Mouse (Mus musculus) cerebellum, adult 8-10 months (tissue): Measurements from ENCODE around the gene Hsd17b14.
A peak's percentile ranks its signal among the peaks of the same experiment; 100 is the strongest.

Experiments used
- DNase-seq: peaks from one replicate; pipeline ENCODE4 v3.0.0; 2022

Gene Hsd17b14

GRCm38 (mm10) chr7:45567780-45568516 lies 13.3 kb downstream of the Hsd17b14 start:
- peak; percentile 87 for DNase-seq

GRCm38 (mm10) chr7:45568601-45569473 lies 14.1 kb downstream of the Hsd17b14 start:
- no peak for DNase-seq

- peak; percentile 66 for DNase-seq
Measured at GRCm38 (mm10) chr7:45570103-45570741, 15.5 kb downstream of the Hsd17b14 start, which contains the start of gene Bcat2. Gene Bcat2 (plus strand): TSS chr7:45570153.

DNA sequence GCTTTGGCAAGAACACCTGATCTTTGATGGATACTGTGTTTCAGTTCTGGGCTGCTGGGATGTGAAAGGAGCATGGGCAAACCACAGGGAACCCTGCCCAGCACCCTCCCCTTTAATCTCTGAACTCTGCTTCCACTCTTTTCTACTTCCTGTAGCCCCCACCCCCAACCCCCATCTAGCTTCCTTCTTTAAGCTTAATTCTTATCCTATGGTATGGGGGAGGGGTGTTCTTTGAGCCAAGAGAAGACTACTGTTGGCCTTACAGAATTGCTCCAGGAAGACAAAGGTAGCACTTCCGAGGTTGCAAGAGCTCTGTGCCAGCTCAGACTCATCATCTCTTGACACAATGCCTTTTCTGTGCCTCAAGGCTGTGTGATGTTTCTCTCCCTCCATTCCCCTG lies 17.3 kb downstream of the Hsd17b14 start:
- DNase-seq = no peak

DNA sequence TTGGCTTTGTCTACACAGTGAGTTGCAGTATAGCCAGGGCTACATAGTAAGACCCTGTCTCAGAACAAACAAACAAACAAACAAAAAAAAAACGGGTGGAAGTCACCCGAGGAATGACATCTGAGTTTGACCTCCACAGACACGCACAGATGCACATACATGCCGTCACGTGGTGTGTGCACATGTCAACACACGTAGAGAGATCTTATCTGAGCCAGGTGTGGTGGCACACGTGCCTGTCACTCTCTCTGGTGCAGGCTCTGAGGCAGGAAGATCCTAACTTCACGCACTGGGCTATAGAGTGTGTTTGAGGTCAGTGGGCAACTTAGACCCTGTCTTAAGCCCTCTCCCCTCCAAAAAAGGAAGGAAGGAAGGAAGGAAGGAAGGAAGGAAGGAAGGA lies 19.3 kb downstream of the Hsd17b14 start:
- DNase-seq = no peak

DNA sequence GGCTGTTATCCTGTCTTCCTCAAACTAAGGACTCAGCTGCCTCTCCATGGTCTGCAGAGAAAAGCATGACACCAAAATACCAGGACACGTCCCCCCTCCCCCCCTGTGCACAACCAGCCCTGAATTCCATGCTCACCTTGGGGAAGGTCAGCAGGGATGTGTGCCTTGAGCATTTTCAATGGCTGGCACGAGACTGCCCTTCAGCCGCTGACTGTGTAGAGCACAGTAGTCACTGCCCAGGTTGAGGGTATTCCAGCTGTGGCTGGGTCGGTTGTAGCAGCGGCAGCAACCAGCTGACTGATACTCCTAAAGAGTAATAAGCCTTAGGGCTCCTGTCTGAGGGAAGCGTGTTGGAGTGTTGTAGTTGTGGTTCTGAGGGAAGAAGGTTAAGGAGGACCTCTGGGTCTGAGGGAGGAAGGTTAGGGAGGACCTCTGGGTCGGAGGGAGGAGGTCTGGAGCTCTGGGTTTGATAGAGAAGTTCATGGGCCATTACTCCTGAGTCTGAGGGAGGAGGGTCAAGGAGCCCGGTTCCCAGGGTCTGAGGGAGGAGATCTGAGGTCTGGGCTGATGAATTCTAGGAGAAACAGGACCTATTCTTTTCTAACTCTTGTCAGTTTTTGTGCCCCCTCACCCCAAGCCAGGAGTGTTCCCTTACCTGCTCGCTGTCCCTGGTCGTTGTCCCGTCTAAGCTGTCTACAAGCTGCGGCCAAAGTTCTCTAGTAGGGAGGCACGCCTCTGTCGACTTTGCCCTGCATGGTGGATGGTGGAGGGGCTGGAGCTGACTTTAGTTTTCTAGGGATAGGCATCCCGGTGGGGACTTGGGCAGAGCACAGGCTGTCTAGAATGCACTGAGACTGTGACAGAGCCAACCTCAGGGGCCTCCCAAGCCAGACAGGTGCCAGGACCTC lies 20.0 kb downstream of the Hsd17b14 start:
- DNase-seq = no peak

DNA sequence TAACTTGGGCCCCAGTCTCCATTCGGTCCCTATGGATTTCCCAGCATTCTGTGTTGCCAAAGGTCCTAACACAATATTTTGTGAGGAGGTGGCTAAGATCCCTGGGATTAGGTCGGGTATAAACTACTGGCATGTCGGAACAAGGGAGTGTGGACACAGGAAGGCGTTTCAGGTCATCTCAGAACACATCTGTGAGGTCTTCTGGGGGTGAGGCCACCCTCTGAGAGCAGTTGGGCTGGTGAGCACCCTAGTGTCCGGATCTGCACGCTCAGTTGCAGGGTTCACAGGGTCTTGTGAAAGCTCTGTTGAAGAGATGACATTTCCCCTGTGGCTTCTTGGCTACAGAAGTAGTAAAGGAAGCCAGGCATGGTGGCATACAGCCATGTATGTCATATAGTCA lies 31.2 kb downstream of the Hsd17b14 start:
- no peak for DNase-seq

GRCm38 (mm10) chr7:45587631-45588592 lies 33.2 kb downstream of the Hsd17b14 start:
- DNase-seq = no peak

DNA sequence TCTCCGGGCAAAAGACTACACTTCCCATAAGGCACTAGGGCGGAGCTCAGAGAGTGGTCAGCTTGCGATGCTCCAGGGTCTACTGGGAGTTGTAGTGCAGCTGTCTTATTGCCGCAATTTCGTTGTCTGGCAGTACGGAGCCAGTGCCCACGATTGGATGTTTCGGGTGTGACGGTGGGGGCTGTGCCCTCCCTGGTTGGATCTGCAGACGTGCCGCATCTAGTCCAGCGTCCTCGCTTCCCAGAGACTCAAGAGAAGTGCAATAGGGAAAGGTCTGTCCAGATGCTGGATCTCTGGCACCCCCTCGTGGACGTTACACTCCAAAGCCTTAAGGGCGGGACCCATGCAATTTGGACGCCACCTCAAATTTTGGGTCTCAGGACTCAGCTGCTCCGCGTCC lies 34.5 kb downstream of the Hsd17b14 start:
- DNase-seq = peak; percentile 94

DNA sequence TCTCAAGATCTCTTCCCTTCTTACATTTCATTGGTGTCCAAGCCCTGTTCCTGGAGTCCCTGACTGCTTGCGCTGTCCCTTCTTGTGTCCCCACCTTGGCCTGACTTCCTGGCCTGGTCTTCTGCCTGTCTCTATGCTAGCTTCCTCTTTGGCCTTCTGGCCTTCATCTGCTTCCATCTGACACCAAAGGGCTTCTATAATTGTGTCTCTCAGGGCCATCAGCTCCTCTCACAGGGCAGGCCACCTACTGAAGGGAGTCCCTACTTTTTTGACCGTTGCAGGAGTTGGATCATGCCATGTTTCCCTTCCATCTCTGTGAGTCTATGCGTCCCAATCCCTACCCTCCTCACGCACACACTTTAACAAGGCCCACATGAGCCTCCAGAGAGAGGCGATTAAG lies 35.2 kb downstream of the Hsd17b14 start:
- DNase-seq = no peak

DNA sequence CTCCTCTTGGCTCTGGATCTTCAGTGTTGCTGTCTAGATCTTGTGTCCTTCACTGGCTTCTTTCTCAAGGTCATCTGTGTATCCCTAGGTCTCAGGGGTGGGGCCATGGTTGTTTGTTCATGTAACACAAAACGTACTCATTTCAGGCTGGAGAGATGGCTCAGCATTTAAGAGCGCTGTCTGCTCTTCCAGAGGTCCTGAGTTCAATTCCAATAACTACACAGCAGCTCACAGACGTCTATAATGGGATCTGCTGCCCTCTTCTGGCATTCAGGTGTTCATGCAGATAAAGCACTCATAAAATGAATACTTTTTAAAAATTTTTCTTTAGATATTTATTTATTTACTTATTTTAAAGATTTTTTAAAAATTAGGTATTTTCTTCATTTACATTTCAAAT lies 36.2 kb downstream of the Hsd17b14 start:
- no peak for DNase-seq

DNA sequence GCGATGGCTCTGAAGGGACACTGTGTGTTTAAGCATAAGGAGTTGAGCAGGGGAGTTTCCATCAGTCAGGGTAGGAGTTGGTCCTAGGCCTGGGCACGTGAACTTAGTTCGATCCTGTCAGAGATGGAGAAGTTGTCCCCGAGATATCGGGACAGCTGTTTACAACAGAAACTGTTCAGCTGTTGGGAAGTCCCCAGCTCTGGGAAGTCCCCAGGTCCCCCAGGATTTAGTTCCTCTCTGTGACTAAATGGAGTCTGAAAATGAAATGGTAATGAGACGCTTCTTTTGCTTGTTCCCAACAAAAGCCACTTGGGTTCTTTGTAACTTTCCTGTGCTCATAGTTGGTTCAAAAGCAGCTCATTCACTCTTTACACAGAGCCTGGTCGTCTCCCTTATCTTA lies 37.2 kb downstream of the Hsd17b14 start:
- DNase-seq = no peak

- peak; percentile 75 for DNase-seq
Measured at GRCm38 (mm10) chr7:45593118-45593815, 38.6 kb downstream of the Hsd17b14 start.

GRCm38 (mm10) chr7:45595176-45595575 lies 40.5 kb downstream of the Hsd17b14 start:
- DNase-seq = no peak

DNA sequence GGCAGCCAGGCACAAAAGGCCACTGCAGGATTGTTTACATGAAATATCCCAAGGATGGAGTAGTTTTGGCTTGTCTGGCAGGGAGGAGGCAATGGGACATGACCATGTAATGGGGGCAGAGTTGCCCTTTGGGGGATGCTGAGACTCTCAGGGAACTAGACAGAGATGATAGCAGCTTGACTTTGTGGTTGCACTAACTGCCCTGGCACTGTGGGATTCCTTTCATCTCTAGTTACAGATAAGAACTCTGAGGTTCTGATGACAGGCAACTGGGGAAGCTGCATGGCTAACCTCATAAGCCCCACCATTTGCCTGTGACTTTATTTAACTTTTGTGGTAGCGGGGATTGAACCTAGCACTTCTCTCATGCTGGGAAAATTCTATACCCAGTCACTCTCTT lies 41.4 kb downstream of the Hsd17b14 start:
- no peak for DNase-seq

DNA sequence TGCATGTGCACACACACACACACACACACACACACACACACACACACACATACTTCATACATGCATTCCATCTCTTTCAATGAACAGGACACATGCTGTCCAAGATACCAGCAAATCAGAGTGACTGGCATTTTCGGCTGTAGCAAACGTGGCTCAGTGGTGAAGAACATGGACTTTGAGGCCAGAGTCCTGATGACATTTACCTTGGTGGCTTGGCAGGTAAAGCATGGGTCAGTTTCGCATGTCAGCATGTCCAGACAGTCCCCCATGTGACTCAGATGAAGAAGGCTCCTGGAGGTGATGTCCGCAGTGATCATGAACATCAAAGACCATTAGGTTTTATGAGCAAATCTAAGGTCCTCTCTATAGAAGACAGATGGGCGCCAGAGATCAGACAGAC lies 42.3 kb downstream of the Hsd17b14 start:
- DNase-seq = no peak

GRCm38 (mm10) chr7:45597527-45597926 lies 42.8 kb downstream of the Hsd17b14 start:
- no peak for DNase-seq

- DNase-seq = no peak
Measured at GRCm38 (mm10) chr7:45598960-45599879, 44.5 kb downstream of the Hsd17b14 start.

DNA sequence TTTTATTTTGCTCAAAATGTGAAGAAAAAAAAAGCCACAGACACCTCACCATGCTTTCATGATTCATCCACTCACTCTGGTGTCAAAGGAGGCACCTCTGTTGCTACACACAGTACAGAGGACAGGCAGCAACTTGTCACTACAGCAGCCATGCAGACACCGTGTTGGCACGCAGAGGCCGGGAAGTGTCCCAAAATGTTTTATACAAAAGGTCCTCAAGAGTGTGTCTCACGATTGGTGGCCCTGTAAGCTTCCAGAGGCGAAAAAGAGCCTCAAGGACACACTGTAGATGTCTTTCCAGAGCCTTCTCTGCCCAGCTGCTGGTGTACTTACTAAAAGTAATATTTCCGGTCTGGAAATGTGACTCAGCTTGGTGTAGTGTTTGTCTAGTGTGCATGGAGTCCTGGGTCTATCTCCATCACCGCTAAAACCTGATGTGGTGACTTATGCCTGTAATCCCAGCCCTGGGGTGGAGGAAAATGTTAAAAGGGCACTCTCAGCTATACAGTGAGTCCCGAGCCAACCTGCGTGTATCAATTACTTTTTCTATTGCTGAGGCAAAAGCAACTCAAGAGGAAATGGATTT lies 51.1 kb downstream of the Hsd17b14 start:
- no peak for DNase-seq
